Mouse (Mus musculus) intestine, postnatal 0 days (tissue): ENCODE results near the gene Nup214. TPM values are rescaled to one million over a fixed set of nuclear protein-coding genes. Genes with fewer than 3 reads are reported as not detected.

Experiments
- ATAC-seq: fragments of 200-750 bp; cut with Nextera tagmentation; 2 replicates; pipeline ENCODE4 v1.8.0; 2017; ENCODE audit warnings: mild to moderate bottlenecking, moderate TSS enrichment, moderate library complexity
- H3K27ac ChIP-seq: fragments of 300-500 bp; sonication (generic); 2 replicates; pipeline ENCODE4 v1.5.1; 2014; ENCODE audit warnings: mild to moderate bottlenecking, low read depth, low read length, moderate library complexity
- H3K27me3 ChIP-seq: fragments of 300-500 bp; sonication (generic); replicated peaks from 2 replicates; pipeline ENCODE4 v1.6.1; 2014; ENCODE audit warnings: low read length, mixed read lengths; ENCODE audit not compliant: control insufficient read depth, insufficient read depth
- H3K36me3 ChIP-seq: fragments of 300-500 bp; sonication (generic); 2 replicates; pipeline ENCODE4 v1.6.1; 2014; ENCODE audit warnings: mild to moderate bottlenecking, moderate library complexity; ENCODE audit not compliant: control insufficient read depth, insufficient read depth
- H3K4me1 ChIP-seq: fragments of 300-500 bp; sonication (generic); replicated peaks from 2 replicates; pipeline ENCODE4 v1.6.1; 2014; ENCODE audit warnings: antibody characterized with exemption, low read length, mixed read lengths; ENCODE audit not compliant: control insufficient read depth, insufficient read depth
- H3K4me2 ChIP-seq: fragments of 300-500 bp; sonication (generic); replicated peaks from 2 replicates; pipeline ENCODE4 v1.6.1; 2014; ENCODE audit warnings: low read depth, mild to moderate bottlenecking, moderate library complexity
- H3K4me3 ChIP-seq: fragments of 300-500 bp; sonication (generic); 2 replicates; pipeline ENCODE4 v1.5.1; 2014; ENCODE audit warnings: low read depth, low read length
- H3K9ac ChIP-seq: fragments of 300-500 bp; sonication (generic); 2 replicates; pipeline ENCODE4 v1.6.1; 2014; ENCODE audit warnings: mild to moderate bottlenecking, low read depth, low read length
- H3K9me3 ChIP-seq: fragments of 300-500 bp; sonication (generic); 2 replicates; pipeline ENCODE4 v1.6.1; 2016; ENCODE audit warnings: mixed run types; ENCODE audit not compliant: control insufficient read depth
- CTCF ChIP-seq: sonication (generic); IDR thresholded peaks from 2 replicates; pipeline ENCODE4 v1.5.1; 2016; ENCODE audit warnings: low read depth, mild to moderate bottlenecking, control low read depth, antibody characterized with exemption, moderate library complexity
- WGBS: fragments of 180-500 bp; shearing (Covaris S2); extraction: QIAGEN DNeasy Blood & Tissue Kit; methylation state at CpG from one replicate; pipeline ENCODE4 v1.1.7; 2014; 5-methylcytosine and 5-hydroxymethylcytosine counted together
- polyA plus RNA-seq: library from polyadenylated mRNA; unstranded; fragments of >200 nt; fragmentation: Nextera tagmentation; extraction: Ambion mirVana; gene quantifications from 2 replicates; pipeline ENCODE4 v1.2.1, GENCODE M21; 2015

The Nup214 gene
- polyA plus RNA-seq, 1 experiment from 2014 or later: 31.3 TPM

- WGBS: 68% methylated on average over 2 of the region's 2 CpGs
- Histone ChIP-seq H3K9ac (no peak overlapping the region), H3K4me3 (no peak overlapping the region), H3K27ac (no peak overlapping the region), H3K4me1 (no peaks in the 10 kb centered on the region), H3K36me3 (no peaks in the 10 kb centered on the region), H3K4me2 (no peak overlapping the region), H3K27me3 (no peaks in the 10 kb centered on the region), H3K9me3 (no peaks in the 10 kb centered on the region)
- no peak for ATAC-seq
- no peak for TF ChIP-seq CTCF
Observed at GRCm38 (mm10) chr2:32061189-32061588, 87.0 kb downstream of the Nup214 start.

GRCm38 (mm10) chr2:32061722-32062505 lies 87.7 kb downstream of the Nup214 start:
- 67% methylated on average over 12 of the region's 12 CpGs for WGBS
- H3K27me3 ChIP-seq: no peaks in the 10 kb centered on the region
- no peak overlapping the region for H3K4me3 ChIP-seq
- no peaks in the 10 kb centered on the region for H3K9me3 ChIP-seq
- TF ChIP-seq CTCF: no peak
- H3K4me1 ChIP-seq: no peaks in the 10 kb centered on the region
- H3K9ac ChIP-seq: no peak overlapping the region
- no peak for ATAC-seq
- H3K27ac ChIP-seq: no peak overlapping the region
- no peaks in the 10 kb centered on the region for H3K36me3 ChIP-seq
- no peak overlapping the region for H3K4me2 ChIP-seq

- Histone ChIP-seq H3K36me3 (no peaks in the 10 kb centered on the region), H3K27me3 (no peaks in the 10 kb centered on the region), H3K4me3 (no peak overlapping the region), H3K27ac (no peak overlapping the region), H3K4me2 (no peak overlapping the region), H3K9ac (no peak overlapping the region), H3K9me3 (no peaks in the 10 kb centered on the region), H3K4me1 (no peaks in the 10 kb centered on the region)
- no peak for TF ChIP-seq CTCF
- ATAC-seq: no peak
- WGBS: 85% methylated on average over 15 of the region's 15 CpGs
Observed at GRCm38 (mm10) chr2:32062626-32063410, 88.6 kb downstream of the Nup214 start.

GRCm38 (mm10) chr2:32063451-32064151 lies 89.4 kb downstream of the Nup214 start:
- 70% methylated on average over 7 of the region's 7 CpGs for WGBS
- Histone ChIP-seq H3K4me2 (no peak overlapping the region), H3K27me3 (no peaks in the 10 kb centered on the region), H3K4me1 (no peaks in the 10 kb centered on the region), H3K27ac (no peak overlapping the region), H3K9me3 (no peaks in the 10 kb centered on the region), H3K9ac (no peak overlapping the region), H3K36me3 (no peaks in the 10 kb centered on the region), H3K4me3 (no peak overlapping the region)
- no peak for TF ChIP-seq CTCF
- no peak for ATAC-seq

GRCm38 (mm10) chr2:32064913-32065312 lies 90.7 kb downstream of the Nup214 start:
- H3K4me2 ChIP-seq: no peak overlapping the region
- no peak for TF ChIP-seq CTCF
- H3K4me3 ChIP-seq: no peak overlapping the region

GRCm38 (mm10) chr2:32065371-32065791 lies 91.1 kb downstream of the Nup214 start:
- TF ChIP-seq CTCF: no peak
- Histone ChIP-seq H3K9ac (no peak overlapping the region), H3K4me2 (no peak overlapping the region), H3K27ac (no peak overlapping the region), H3K36me3 (no peaks in the 10 kb centered on the region), H3K4me1 (no peaks in the 10 kb centered on the region), H3K27me3 (no peaks in the 10 kb centered on the region), H3K4me3 (no peak overlapping the region), H3K9me3 (no peaks in the 10 kb centered on the region)
- 77% methylated on average over 5 of the region's 5 CpGs for WGBS
- ATAC-seq: no peak

More at GRCm38 (mm10) chr2:32064913-32065312, 90.7 kb downstream of the Nup214 start:
- no peak overlapping the region for H3K9ac ChIP-seq
- H3K27me3 ChIP-seq: no peaks in the 10 kb centered on the region
- ATAC-seq: no peak
- no peaks in the 10 kb centered on the region for H3K4me1 ChIP-seq
- no peaks in the 10 kb centered on the region for H3K36me3 ChIP-seq
- H3K9me3 ChIP-seq: no peaks in the 10 kb centered on the region
- no peak overlapping the region for H3K27ac ChIP-seq
- 61% methylated on average over 13 of the region's 13 CpGs for WGBS
